Mouse (Mus musculus): Measurements from ENCODE around the gene Cdc42se2.

DNA sequence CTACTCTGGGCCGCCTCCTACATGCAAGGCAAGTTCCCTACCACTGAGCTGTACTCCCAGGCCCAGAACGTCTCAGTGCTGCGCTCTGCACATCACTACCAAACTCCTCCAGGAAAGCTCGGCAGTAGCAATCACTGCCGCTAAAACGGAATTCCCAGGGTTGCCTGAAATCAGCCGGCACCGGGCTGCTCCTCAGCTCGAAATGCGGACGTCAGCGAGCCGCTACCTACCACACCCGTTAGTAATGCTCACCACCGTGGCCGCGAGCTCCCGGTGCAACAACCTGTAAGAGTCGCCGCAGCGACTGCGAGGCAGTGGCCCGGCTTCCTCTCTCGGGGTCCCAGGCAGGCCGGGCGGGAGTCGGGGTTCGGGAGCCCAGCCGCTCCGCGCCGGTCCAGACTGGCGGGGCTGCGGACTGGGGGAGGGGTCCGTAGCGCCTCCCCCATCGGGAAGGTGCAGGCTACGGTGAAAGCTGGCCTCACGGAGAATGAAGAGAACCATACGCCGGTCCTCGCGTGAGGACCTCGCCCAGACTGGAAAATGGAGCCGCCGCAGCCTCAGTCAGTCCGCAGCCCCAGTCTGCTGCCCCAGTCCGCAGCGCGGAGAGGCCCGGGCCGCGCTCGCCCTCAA lies 502 bp downstream of the Cdc42se2 start:
- no peak for TF ChIP-seq POLR2A (IDR thresholded peaks at IDR 0.05; ENCODE audit: borderline replicate concordance, extremely low read depth, insufficient read depth, insufficient read length, poor library complexity, severe bottlenecking)
- TF ChIP-seq CTCF (IDR thresholded peaks at IDR 0.05; ENCODE audit: borderline replicate concordance, extremely low read depth, insufficient read depth, insufficient read length) = no peak

Data from brain, embryonic 14.5 days (tissue).